Mouse (Mus musculus) forebrain, embryonic 12.5 days (tissue): Measurements from ENCODE around the gene Fbxo40. TPM values are rescaled to one million over a fixed set of nuclear protein-coding genes. Genes with fewer than 3 reads are reported as not detected.

Source experiments
- polyA plus RNA-seq: library from polyadenylated mRNA; unstranded; fragments of >200 nt; fragmentation: Nextera tagmentation; extraction: Ambion mirVana; gene quantifications from 2 replicates; pipeline ENCODE4 v1.2.1, GENCODE M21; 2016

Gene Fbxo40
- polyA plus RNA-seq, 1 experiment from 2014 or later, result not detected

Other genes starting within 250 kb of the Fbxo40 start
- 4.1 and 4.9 TPM in 2 replicates for gene Slc15a2, start 205.5 kb downstream of the Fbxo40 start, polyA plus RNA-seq
- 66.3 TPM in 2 replicates for gene Iqcb1, start 162.1 kb downstream of the Fbxo40 start, polyA plus RNA-seq
- gene Eaf2, start 115.5 kb downstream of the Fbxo40 start, polyA plus RNA-seq, result 0.59 and 0.98 TPM in 2 replicates
- 74.7 and 91.1 TPM in 2 replicates for gene Golgb1, start 115.3 kb downstream of the Fbxo40 start, polyA plus RNA-seq
- 1.0 and 1.7 TPM in 2 replicates for gene Hcls1, start 55.5 kb downstream of the Fbxo40 start, polyA plus RNA-seq
- 12.9 and 15.5 TPM in 2 replicates for gene Polq, start 21.3 kb upstream of the Fbxo40 start, polyA plus RNA-seq